Mouse (Mus musculus): ENCODE data around the gene Trpm5.

The Trpm5 gene

GRCm38 (mm10) chr7:143062704-143063103, 31.7 kb downstream of the Trpm5 start:
- in situ Hi-C loops (cut with MseI, MboI): no loop called here

DNA sequence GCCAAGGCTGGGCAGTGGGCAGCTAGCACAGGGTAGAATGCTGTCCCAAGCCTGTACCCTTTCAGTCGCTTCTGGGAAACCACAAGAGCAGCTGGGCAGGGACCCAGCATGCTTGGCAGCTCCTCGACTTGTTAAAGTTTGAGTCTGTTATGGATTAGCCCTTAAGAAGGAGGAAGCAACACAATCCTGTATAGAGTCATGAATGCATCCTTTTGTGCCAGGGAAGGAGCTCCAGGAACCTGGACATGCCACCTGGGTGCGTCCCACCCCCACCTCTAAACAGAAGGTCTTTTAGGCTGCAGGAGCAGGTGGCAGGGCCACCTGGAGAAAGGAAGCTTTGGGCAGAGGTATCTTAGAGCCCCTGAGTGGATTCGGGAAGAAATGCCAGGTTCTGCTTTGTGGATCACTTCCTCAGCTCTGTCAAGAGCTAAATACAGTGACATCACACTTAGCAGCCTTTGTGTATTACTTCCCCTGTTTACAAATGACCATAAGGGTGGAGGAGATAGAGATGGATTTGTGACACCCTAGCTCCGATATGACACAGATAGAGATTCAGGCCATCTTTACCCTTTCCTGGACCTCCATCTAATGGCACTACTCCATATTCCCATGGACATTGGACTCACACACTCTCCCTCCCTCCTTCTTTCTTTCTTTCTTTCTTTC, 35.1 kb downstream of the Trpm5 start:
- in situ Hi-C loops (cut with MseI, MboI): no loop called here

- in situ Hi-C loops (cut with MseI, MboI): no loop called here
Measured at GRCm38 (mm10) chr7:143058221-143058697, 36.2 kb downstream of the Trpm5 start.

GRCm38 (mm10) chr7:143057667-143058220, 36.7 kb downstream of the Trpm5 start:
- in situ Hi-C loops (cut with MseI, MboI): no loop called here

GRCm38 (mm10) chr7:143057023-143057422, 37.4 kb downstream of the Trpm5 start:
- in situ Hi-C loops (cut with MseI, MboI): no loop called here

DNA sequence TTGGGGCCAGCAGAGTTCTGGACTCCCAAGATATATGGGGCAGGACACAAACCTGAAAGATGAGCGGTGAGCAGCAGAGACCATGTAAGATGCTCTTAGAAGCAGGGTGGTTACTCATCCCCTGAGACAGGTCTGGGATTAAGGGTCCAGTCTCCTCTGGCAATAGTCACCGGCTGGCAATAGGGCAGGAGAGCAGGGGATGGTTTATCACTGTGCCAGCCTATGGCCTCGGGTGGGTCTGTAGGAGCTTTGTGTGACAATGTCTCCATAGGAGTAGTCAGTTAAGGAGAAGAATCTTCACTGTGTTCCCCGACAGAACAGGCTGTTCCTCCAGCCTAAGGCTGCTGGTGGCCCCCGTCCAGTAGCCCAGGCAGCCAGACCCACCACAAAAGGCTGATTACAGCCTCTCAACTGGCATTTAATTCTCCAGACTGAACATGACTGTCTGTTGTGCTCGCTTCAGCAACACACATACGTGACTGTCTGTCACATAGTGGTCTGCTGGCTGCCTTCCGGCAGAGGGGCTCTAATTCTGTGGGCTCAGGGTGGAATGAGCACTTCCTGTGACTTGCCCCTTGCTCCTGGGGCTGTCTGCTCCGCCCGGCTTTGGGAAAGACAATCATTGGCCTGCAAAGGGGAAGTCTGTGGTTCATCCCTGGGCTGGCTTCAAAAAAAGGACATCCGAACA, 38.8 kb downstream of the Trpm5 start:
- in situ Hi-C loops (cut with MseI, MboI): no loop called here

DNA sequence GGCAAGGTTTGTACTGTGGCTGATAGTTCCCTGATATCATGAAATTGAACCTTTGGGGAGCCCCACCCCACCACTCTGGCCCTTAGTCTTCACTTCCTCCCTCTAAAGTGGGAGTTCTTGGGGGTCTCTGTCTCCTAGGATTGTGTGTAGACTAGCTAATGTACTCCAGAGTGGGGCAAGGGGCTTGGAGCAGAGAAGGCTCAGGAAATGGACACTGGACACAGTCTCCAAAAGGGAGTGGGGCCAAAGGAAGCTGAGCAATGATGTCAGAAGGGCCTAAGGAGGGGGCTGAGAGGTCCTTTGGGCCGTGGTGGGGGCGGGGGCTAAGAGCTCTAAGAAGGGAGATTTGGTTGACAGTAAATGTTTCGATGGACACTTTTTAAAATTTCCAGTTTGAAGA, 39.4 kb downstream of the Trpm5 start:
- in situ Hi-C loops (cut with MseI, MboI): no loop called here

DNA sequence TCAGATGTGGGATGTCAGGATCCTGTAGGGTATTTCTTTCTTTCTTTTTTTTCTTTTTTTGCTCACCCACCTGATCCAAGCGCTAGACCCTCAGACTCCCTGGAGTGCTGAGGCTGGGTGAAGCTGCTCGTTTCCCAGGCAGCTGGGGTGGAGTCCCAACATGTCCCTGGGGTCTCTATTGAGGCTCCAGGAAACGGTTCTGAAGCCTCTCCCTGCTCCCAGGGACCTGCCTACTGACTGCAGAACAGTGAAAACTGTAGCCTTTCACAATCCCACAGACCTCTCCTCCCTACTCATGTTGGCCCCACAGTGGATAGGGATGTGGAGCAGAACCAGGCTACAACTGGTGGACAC, 39.9 kb downstream of the Trpm5 start:
- in situ Hi-C loops (cut with MseI, MboI): no loop called here

DNA sequence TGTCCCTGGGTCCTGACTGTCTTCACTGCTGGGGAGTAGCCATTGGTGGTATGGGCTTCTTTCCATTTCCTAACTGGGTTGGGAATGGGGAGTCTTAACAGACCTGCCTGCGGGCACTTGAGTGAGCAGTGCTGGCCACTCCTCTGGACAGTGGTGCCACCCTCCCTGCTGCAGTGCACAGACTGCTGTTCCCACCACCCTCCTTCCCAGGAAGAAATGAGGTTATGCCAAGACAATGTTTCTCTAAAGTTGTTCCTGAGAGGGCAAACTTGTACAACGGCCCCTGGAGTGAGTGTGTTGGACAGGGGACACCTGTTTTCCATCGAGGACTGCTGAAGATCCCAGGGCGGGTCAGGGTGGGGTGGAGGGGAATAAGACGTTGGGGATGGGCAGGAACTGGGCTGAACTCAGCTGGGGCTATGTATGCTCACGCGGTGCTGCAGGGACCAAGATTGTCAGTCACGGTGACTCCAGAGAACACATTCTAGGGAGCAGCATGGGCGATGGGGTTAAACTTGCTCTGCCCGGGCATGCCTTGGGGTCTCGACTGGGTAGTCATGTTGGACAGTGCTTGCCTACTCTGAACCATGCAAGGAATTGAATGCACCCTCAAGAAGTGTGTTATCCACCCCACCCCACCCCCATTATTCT, 40.4 kb downstream of the Trpm5 start:
- in situ Hi-C loops (cut with MseI, MboI): no loop called here

DNA sequence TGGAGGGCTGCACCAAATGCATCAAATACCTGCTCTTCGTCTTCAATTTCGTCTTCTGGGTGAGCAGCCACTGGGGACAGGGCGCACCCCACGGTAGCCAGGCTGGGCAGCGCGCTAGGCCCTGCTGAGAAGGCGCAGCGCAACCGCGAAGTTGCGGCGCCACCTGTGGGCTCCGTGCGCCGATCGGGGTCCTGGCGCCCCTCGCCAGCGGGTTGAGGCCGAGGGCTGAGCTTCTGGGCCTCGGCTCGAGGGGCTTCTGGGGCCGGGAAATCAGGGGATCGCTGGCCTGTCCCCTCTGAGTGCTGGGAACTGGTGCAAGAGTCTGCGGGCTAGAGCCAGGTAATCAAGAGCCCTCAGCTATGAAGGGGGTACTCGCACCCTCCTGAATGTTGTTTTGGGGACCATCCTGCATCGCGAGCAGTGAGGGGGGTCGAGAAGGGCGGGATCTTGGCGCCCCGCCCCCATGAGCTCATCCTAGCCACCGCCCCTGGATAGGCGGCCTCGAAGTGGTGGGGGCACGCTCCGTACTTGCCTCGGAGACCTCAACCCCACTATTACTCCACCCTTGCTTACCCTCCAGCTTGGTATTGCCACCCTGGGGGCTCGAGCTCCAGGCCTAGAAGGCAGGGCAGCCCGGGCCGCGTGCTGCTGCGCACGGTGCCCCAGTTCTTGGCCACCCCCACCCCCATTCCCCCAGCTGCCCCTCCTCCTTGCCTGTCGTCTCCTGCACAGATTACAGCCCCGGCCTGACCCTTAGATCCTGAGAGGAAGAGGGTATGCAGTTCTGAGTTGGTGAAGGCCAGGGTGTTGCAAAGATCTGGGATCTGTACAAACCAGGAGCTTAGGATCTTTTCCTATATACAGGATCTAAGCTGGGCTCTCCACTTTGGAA, 41.2 kb downstream of the Trpm5 start:
- in situ Hi-C loops (cut with MseI, MboI): no loop called here

- in situ Hi-C loops (cut with MseI, MboI): no loop called here
Measured at GRCm38 (mm10) chr7:143052626-143053007, 41.8 kb downstream of the Trpm5 start, which contains the start of gene Cd81. TSS of gene Cd81 (plus strand) at chr7:143052739.

GRCm38 (mm10) chr7:143051316-143051715, 43.1 kb downstream of the Trpm5 start:
- in situ Hi-C loops (cut with MseI, MboI): no loop called here

DNA sequence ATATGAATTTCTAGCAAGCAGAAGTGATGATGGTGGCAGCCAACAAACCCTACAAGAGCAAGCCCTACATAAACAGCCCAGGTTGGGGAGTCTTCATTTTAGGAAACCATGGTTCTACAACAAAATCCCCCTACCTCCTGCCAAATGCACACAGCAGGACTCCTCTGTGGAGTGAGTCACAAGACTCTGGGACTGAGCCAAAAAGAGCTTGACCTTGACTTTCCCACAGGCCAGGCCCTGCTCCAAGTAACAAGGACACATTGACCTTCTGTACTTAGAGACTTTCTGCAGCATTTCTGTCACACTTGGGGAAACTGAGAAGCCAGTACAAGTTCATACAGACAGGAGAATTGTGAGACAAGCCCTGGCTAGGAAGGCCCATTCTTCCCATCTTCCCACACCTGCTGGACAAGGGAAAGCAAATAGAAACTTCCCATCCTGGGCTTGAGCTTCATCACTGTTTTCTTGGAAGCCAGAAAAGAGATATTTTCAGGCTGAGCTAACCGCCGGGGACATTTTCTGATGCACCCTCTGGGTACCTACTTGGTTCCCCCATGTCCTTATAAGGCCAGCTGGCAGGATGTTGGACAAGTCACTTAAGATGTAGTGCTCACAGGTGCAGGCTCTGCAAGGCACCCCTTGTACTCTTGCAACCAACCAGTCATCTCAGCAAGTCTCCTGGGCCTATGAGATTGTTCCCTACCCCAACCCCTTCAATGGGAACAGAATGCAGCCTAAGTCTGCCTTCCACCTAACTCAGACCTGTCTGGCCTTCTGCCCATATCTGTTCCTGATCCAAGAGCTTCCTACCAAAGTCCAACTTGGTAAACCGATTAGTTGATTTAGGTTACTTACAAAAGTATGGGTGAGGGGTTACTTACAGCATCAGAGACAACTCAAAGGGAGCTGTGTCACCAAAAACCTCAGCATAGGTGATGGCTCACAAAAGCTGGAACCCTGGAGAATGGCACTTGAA, 44.3 kb downstream of the Trpm5 start:
- in situ Hi-C loops (cut with MseI, MboI): no loop called here

DNA sequence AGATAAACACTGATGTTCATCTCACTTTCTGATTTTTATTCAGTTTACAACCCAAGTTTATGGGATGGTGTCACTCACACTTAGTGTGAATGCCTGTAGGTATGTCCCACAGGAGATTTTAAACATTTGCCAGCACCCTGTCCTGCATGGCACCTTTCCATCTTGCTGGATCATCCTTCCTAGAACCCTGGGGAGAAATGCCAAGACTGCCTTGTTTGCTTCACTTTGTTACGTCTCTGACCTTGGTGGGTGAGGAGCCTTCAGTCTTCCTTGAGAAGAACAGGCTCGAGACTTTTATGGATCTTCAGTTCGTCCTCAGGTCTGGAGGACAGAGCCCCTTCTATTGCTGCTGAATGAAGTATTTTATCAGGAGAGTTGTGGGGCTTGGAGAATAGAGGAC, 45.1 kb downstream of the Trpm5 start:
- in situ Hi-C loops (cut with MseI, MboI): no loop called here

DNA sequence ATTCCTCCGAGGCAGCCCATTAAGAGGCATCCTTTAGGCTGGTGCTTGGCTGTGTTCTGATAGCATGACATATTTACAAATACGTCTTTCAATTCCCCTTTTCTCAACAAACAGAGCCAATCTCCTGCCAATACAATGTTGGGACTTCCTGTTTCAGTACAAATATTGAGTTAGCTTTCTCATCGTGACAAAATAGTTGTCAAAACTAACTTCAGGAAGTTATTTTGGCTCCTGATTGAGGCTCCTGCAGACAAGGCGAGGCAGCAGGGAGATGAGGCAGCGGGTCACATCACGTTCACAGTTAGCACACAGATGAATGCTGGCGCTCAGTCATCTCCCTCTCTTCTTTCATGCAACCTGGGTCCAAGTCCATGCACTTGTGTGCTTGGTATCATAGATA, 48.1 kb downstream of the Trpm5 start:
- in situ Hi-C loops (cut with MseI, MboI): no loop called here

DNA sequence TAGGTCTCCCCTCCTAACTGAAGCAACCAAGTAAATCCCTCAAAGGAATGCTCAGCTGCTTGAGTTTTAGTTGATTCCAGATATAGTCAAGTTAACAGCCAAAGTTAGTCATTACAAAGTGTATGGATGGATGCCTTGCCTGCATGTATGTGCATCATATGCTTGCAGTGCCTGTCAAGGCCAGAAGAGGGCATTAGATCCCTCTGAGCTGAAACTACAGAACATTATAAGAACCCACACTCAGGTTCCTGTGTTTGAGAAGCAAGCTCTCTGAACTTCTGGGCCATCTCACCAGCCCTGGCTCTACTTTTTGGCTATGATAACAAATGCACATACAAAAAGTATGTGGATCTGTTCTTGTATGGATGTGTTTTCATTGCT, 49.6 kb downstream of the Trpm5 start:
- in situ Hi-C loops (cut with MseI, MboI): no loop called here

- in situ Hi-C loops (cut with MseI, MboI): no loop called here
Measured at GRCm38 (mm10) chr7:143044049-143044825, 50.2 kb downstream of the Trpm5 start.

GRCm38 (mm10) chr7:143042897-143043300, 51.5 kb downstream of the Trpm5 start:
- in situ Hi-C loops (cut with MseI, MboI): no loop called here

- in situ Hi-C loops (cut with MseI, MboI): no loop called here
Measured at GRCm38 (mm10) chr7:143042089-143042488, 52.4 kb downstream of the Trpm5 start.
